Mouse (Mus musculus) heart, embryonic 13.5 days (tissue): Measurements from ENCODE around the gene Shtn1. TPM values are rescaled to one million over a fixed set of nuclear protein-coding genes. Genes with fewer than 3 reads are reported as not detected.

ENCODE experiments used
- ATAC-seq: fragments of 200-750 bp; cut with Nextera tagmentation; 2 replicates; pipeline ENCODE4 v1.8.0; 2017; ENCODE audit warnings: moderate TSS enrichment; ENCODE audit not compliant: insufficient number of reproducible peaks, low FRiP score, low TSS enrichment; ENCODE audit errors: extremely low read depth
- H3K27ac ChIP-seq: fragments of 300-500 bp; sonication (generic); replicated peaks from 2 replicates; pipeline ENCODE4 v1.5.1; 2015; ENCODE audit warnings: moderate library complexity, mild to moderate bottlenecking, inconsistent platforms
- H3K27me3 ChIP-seq: fragments of 300-500 bp; sonication (generic); replicated peaks from 2 replicates; pipeline ENCODE4 v1.6.1; 2015; ENCODE audit warnings: mild to moderate bottlenecking, inconsistent platforms
- H3K36me3 ChIP-seq: fragments of 300-500 bp; sonication (generic); 2 replicates; pipeline ENCODE4 v1.6.1; 2015; ENCODE audit warnings: mild to moderate bottlenecking, inconsistent platforms
- H3K4me1 ChIP-seq: fragments of 300-500 bp; sonication (generic); 2 replicates; pipeline ENCODE4 v1.6.1; 2015; ENCODE audit warnings: inconsistent platforms
- H3K4me2 ChIP-seq: fragments of 300-500 bp; sonication (generic); 2 replicates; pipeline ENCODE4 v1.6.1; 2015; ENCODE audit warnings: inconsistent platforms, mild to moderate bottlenecking, moderate library complexity
- H3K4me3 ChIP-seq: fragments of 300-500 bp; sonication (generic); 2 replicates; pipeline ENCODE4 v1.5.1; 2015; ENCODE audit warnings: moderate library complexity, mild to moderate bottlenecking, inconsistent platforms
- H3K9ac ChIP-seq: fragments of 300-500 bp; sonication (generic); 2 replicates; pipeline ENCODE4 v1.6.1; 2015; ENCODE audit warnings: inconsistent platforms, mild to moderate bottlenecking, moderate library complexity
- H3K9me3 ChIP-seq: fragments of 300-500 bp; sonication (generic); 2 replicates; pipeline ENCODE4 v1.6.1; 2016; ENCODE audit warnings: inconsistent platforms
- WGBS: fragments of 180-500 bp; shearing (Covaris S2); methylation state at CpG from one replicate; pipeline ENCODE4 v1.1.7; 2015; ENCODE audit warnings: mixed read lengths; 5-methylcytosine and 5-hydroxymethylcytosine counted together
- polyA plus RNA-seq: library from polyadenylated mRNA; unstranded; fragments of >200 nt; fragmentation: Nextera tagmentation; extraction: Ambion mirVana; gene quantifications from 2 replicates; pipeline ENCODE4 v1.2.1, GENCODE M21; 2015

Gene Shtn1
- polyA plus RNA-seq, 1 experiment from 2014 or later, result 0.95 TPM

- no peak for ATAC-seq
- no peak overlapping the region for H3K4me3 ChIP-seq
- H3K9me3 ChIP-seq, result no peaks in the 10 kb centered on the region
- no peaks in the 10 kb centered on the region for H3K27me3 ChIP-seq
- H3K4me1 ChIP-seq, result 0 out of 2 replicates have a peak, but pooled peaks cover under 1% of the 10 kb centered on the region
- no peak overlapping the region for H3K9ac ChIP-seq
- no peak overlapping the region for H3K4me2 ChIP-seq
- no peaks in the 10 kb centered on the region for H3K36me3 ChIP-seq
- H3K27ac ChIP-seq, result no peak overlapping the region
- 64% methylated on average over 4 of the region's 4 CpGs for WGBS
Observed at GRCm38 (mm10) chr19:59052053-59052452, 23.8 kb downstream of the Shtn1 start.

GRCm38 (mm10) chr19:59051622-59052021 is 24.3 kb downstream of the Shtn1 start:
- H3K4me2 ChIP-seq, result no peak overlapping the region
- 88% methylated on average over 9 of the region's 9 CpGs for WGBS
- H3K9me3 ChIP-seq, result no peaks in the 10 kb centered on the region
- no peak overlapping the region for H3K4me3 ChIP-seq
- no peaks in the 10 kb centered on the region for H3K27me3 ChIP-seq
- no peaks in the 10 kb centered on the region for H3K36me3 ChIP-seq
- H3K4me1 ChIP-seq, result 0 out of 2 replicates have a peak, but pooled peaks cover 5% of the 10 kb centered on the region
- no peak for ATAC-seq
- H3K9ac ChIP-seq, result no peak overlapping the region
- H3K27ac ChIP-seq, result no peak overlapping the region

- Histone ChIP-seq H3K4me3 (no peak overlapping the region), H3K9me3 (no peaks in the 10 kb centered on the region), H3K4me2 (no peak overlapping the region), H3K27me3 (no peaks in the 10 kb centered on the region), H3K4me1 (peaks cover 11% of the 10 kb centered on the region), H3K9ac (no peak overlapping the region), H3K36me3 (no peaks in the 10 kb centered on the region), H3K27ac (no peak overlapping the region)
- ATAC-seq, result no peak
- WGBS, result 76% methylated on average over 6 of the region's 6 CpGs
Observed at GRCm38 (mm10) chr19:59048852-59049251, 27.0 kb downstream of the Shtn1 start.

GRCm38 (mm10) chr19:59047511-59047910 is 28.4 kb downstream of the Shtn1 start:
- Histone ChIP-seq H3K27me3 (no peaks in the 10 kb centered on the region), H3K4me1 (peaks cover 16% of the 10 kb centered on the region), H3K9ac (no peak overlapping the region), H3K27ac (no peak overlapping the region), H3K9me3 (no peaks in the 10 kb centered on the region), H3K4me2 (no peak overlapping the region), H3K4me3 (no peak overlapping the region), H3K36me3 (no peaks in the 10 kb centered on the region)
- no peak for ATAC-seq
- 75% methylated on average over 5 of the region's 5 CpGs for WGBS

GRCm38 (mm10) chr19:59041086-59041485 is 34.8 kb downstream of the Shtn1 start:
- 78% methylated on average over 3 of the region's 3 CpGs for WGBS
- Histone ChIP-seq H3K4me2 (no peak overlapping the region), H3K9me3 (no peaks in the 10 kb centered on the region), H3K9ac (no peak overlapping the region), H3K27ac (no peak overlapping the region), H3K36me3 (no peaks in the 10 kb centered on the region), H3K27me3 (peaks cover 15% of the 10 kb centered on the region), H3K4me3 (no peak overlapping the region), H3K4me1 (peaks cover 8% of the 10 kb centered on the region)
- ATAC-seq, result no peak

- Histone ChIP-seq H3K4me3 (no peak overlapping the region), H3K36me3 (no peaks in the 10 kb centered on the region), H3K9me3 (0 out of 2 replicates have a peak, but pooled peaks cover 7% of the 10 kb centered on the region), H3K27me3 (peaks cover 15% of the 10 kb centered on the region), H3K4me1 (peaks cover 4% of the 10 kb centered on the region), H3K4me2 (no peak overlapping the region), H3K27ac (no peak overlapping the region), H3K9ac (no peak overlapping the region)
- 82% methylated on average over 4 of the region's 4 CpGs for WGBS
- ATAC-seq, result no peak
Observed at GRCm38 (mm10) chr19:59038793-59039192, 37.1 kb downstream of the Shtn1 start.

- Histone ChIP-seq H3K4me3 (no peak overlapping the region), H3K9me3 (0 out of 2 replicates have a peak, but pooled peaks cover 7% of the 10 kb centered on the region), H3K27ac (no peak overlapping the region), H3K27me3 (peaks cover 15% of the 10 kb centered on the region), H3K9ac (no peak overlapping the region), H3K36me3 (no peaks in the 10 kb centered on the region), H3K4me1 (no peaks in the 10 kb centered on the region), H3K4me2 (no peak overlapping the region)
- no peak for ATAC-seq
- WGBS, result 58% methylated on average over 3 of the region's 3 CpGs
Observed at GRCm38 (mm10) chr19:59036811-59037210, 39.1 kb downstream of the Shtn1 start.

- WGBS, result 69% methylated on average over 4 of the region's 4 CpGs
- ATAC-seq, result no peak
- H3K27me3 ChIP-seq, result no peaks in the 10 kb centered on the region
Observed at GRCm38 (mm10) chr19:59033241-59033640, 42.7 kb downstream of the Shtn1 start.

GRCm38 (mm10) chr19:59030221-59030620 is 45.7 kb downstream of the Shtn1 start:
- H3K4me1 ChIP-seq, result no peaks in the 10 kb centered on the region
- H3K9me3 ChIP-seq, result 0 out of 2 replicates have a peak, but pooled peaks cover 7% of the 10 kb centered on the region
- no peaks in the 10 kb centered on the region for H3K36me3 ChIP-seq
- no peak overlapping the region for H3K4me2 ChIP-seq
- WGBS, result 70% methylated on average over 1 of the region's 1 CpGs
- no peak overlapping the region for H3K4me3 ChIP-seq
- no peaks in the 10 kb centered on the region for H3K27me3 ChIP-seq
- no peak overlapping the region for H3K9ac ChIP-seq
- H3K27ac ChIP-seq, result no peak overlapping the region
- ATAC-seq, result no peak

More at GRCm38 (mm10) chr19:59033241-59033640, 42.7 kb downstream of the Shtn1 start:
- H3K27ac ChIP-seq, result no peak overlapping the region
- H3K9me3 ChIP-seq, result 0 out of 2 replicates have a peak, but pooled peaks cover 7% of the 10 kb centered on the region
- H3K4me2 ChIP-seq, result no peak overlapping the region
- no peak overlapping the region for H3K9ac ChIP-seq
- no peaks in the 10 kb centered on the region for H3K4me1 ChIP-seq
- no peak overlapping the region for H3K4me3 ChIP-seq
- no peaks in the 10 kb centered on the region for H3K36me3 ChIP-seq

- no peak overlapping the region for H3K9ac ChIP-seq
- H3K27me3 ChIP-seq, result 0 out of 2 replicates have a peak, but pooled peaks cover 4% of the 10 kb centered on the region
- 0 out of 2 replicates have a peak, but pooled peaks cover under 1% of the 10 kb centered on the region for H3K9me3 ChIP-seq
- no peak for ATAC-seq
- H3K36me3 ChIP-seq, result no peaks in the 10 kb centered on the region
- H3K27ac ChIP-seq, result no peak overlapping the region
- no peaks in the 10 kb centered on the region for H3K4me1 ChIP-seq
- no peak overlapping the region for H3K4me3 ChIP-seq
- WGBS, result 81% methylated on average over 9 of the region's 9 CpGs
- H3K4me2 ChIP-seq, result no peak overlapping the region
Observed at GRCm38 (mm10) chr19:59029011-59029410, 46.9 kb downstream of the Shtn1 start.

GRCm38 (mm10) chr19:59028130-59028529 is 47.8 kb downstream of the Shtn1 start:
- Histone ChIP-seq H3K4me3 (no peak overlapping the region), H3K4me1 (no peaks in the 10 kb centered on the region), H3K9me3 (no peaks in the 10 kb centered on the region), H3K9ac (no peak overlapping the region), H3K27me3 (0 out of 2 replicates have a peak, but pooled peaks cover 4% of the 10 kb centered on the region), H3K27ac (no peak overlapping the region), H3K4me2 (no peak overlapping the region), H3K36me3 (no peaks in the 10 kb centered on the region)
- no peak for ATAC-seq
- WGBS, result 82% methylated on average over 3 of the region's 3 CpGs

- H3K36me3 ChIP-seq, result no peaks in the 10 kb centered on the region
- 0 out of 2 replicates have a peak, but pooled peaks cover 4% of the 10 kb centered on the region for H3K27me3 ChIP-seq
- 97% methylated on average over 3 of the region's 3 CpGs for WGBS
- H3K4me1 ChIP-seq, result no peaks in the 10 kb centered on the region
- no peak overlapping the region for H3K4me2 ChIP-seq
- ATAC-seq, result no peak
- H3K4me3 ChIP-seq, result no peak overlapping the region
- peaks cover 8% of the 10 kb centered on the region; the same call in 1 of the 2 replicates for H3K9me3 ChIP-seq
- no peak overlapping the region for H3K9ac ChIP-seq
- H3K27ac ChIP-seq, result no peak overlapping the region
Observed at GRCm38 (mm10) chr19:59023876-59024275, 52.0 kb downstream of the Shtn1 start.
